Mouse (Mus musculus): ENCODE measurements around the gene Tmem150b. TPM values are rescaled to one million over a fixed set of nuclear protein-coding genes. Genes with fewer than 3 reads are reported as not detected.
A peak's percentile ranks its signal among the peaks of the same experiment; 100 is the strongest.

The Tmem150b gene
- polyA plus RNA-seq, 1 experiment from 2014 or later, result 0.20 TPM

DNA sequence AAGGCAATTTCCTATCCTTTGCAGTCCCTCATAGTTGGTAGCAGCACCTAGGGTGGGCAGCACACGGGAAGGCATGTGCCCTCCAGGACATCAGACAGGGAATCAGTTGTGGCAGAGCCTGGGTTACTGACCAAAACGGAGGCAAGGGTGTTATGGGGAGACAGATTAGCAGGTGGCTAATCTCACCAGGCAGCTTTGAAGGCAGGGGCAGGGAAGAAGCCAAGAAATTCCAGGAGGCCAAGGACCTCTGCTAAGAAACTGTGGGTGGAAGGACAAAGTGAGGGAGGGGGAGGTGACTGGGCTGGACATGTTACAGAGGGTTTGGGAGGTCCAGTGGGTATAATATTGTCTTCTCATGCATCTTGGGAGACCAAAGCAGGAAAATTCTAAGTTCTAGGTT is 18.3 kb upstream of the Tmem150b start:
- peaks cover 52% of the 10 kb centered on the region for H3K36me3 ChIP-seq (replicated peaks)

DNA sequence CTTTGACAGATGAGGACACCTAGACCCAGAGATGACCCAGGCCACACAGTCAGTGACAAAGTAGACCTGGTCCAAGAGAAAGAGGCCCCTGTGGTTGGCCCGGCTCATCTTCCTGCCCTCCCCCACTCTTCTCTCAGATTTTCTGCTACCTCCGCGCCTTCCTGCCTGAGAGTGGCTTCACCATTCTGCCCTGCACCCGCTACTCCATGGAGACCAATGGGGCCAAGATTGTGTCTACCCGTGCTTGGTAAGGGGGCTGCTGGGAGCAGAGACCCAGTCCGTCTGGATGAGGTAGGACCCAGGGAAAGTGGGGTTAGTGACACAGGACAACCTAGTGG is 17.4 kb upstream of the Tmem150b start:
- peaks cover 52% of the 10 kb centered on the region for H3K36me3 ChIP-seq (replicated peaks)
- peaks cover 61% of the 10 kb centered on the region for H3K4me1 ChIP-seq
- no peak for DNase-seq (ENCODE audit: extremely low spot score, low spot score)
- H3K27ac ChIP-seq, result peak overlapping the region; percentile 96
- WGBS, result 94% methylated on average over 6 of the region's 6 CpGs
- H3K9me3 ChIP-seq, result no peaks in the 10 kb centered on the region
- peak overlapping the region; percentile 83; the same call in 1 of the 2 replicates for H3K4me3 ChIP-seq
- no peaks in the 10 kb centered on the region for H3K27me3 ChIP-seq (ENCODE audit: poor library complexity, severe bottlenecking)

More for the DNA sequence above, 18.3 kb upstream of the Tmem150b start:
- H3K4me3 ChIP-seq, result no peak overlapping the region
- peaks cover 60% of the 10 kb centered on the region for H3K4me1 ChIP-seq
- peak overlapping the region; percentile 35; the same call in 1 of the 2 replicates for H3K27ac ChIP-seq
- DNase-seq (ENCODE audit: extremely low spot score, low spot score), result no peak
- 68% methylated on average over 2 of the region's 2 CpGs for WGBS
- no peaks in the 10 kb centered on the region for H3K27me3 ChIP-seq (ENCODE audit: poor library complexity, severe bottlenecking)
- no peaks in the 10 kb centered on the region for H3K9me3 ChIP-seq

DNA sequence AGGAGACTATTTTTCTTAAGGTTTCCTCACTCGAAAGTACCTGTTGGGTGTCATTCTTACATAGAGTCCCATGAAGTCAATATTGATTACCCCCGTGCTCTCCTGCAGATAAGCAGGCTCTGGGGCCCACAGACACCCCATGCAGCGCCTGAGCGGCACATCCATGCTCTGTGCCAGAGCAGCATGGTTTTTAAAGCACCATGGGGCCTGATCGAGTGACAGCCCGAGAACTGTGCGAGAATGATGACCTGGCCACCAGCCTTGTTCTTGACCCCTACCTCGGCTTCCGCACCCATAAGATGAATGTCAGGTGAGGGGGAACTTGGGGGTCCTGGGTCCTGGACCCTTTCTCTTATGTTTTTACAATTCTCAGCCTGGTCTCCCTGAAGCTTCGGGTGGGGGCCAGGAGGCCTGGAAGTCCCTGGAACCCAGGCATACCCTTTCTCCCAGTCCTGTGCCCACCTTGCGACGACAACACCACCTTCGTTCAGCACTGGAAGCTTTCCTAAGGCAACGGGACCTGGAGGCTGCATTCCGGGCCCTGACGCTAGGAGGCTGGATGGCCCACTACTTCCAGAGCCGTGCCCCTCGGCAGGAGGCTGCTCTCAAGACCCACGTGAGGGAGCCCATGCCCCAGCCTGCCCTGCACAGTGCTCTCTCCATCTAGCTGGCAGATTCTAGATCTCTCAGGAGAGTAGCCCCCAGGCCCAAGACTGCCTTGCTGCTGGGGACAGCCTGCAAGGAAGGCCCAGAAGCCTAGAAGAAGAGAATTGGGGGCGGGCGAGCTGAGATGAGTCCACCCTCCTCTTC is 16.8 kb upstream of the Tmem150b start:
- Histone ChIP-seq H3K36me3 (replicated peaks) (peaks cover 49% of the 10 kb centered on the region), H3K4me3 (peak overlapping the region; percentile 83), H3K9me3 (no peaks in the 10 kb centered on the region), H3K27me3 (ENCODE audit: poor library complexity, severe bottlenecking) (no peaks in the 10 kb centered on the region), H3K4me1 (peaks cover 58% of the 10 kb centered on the region), H3K27ac (peak overlapping the region; percentile 96)
- DNase-seq (ENCODE audit: extremely low spot score, low spot score), result no peak
- 77% methylated on average over 21 of the region's 21 CpGs for WGBS

DNA sequence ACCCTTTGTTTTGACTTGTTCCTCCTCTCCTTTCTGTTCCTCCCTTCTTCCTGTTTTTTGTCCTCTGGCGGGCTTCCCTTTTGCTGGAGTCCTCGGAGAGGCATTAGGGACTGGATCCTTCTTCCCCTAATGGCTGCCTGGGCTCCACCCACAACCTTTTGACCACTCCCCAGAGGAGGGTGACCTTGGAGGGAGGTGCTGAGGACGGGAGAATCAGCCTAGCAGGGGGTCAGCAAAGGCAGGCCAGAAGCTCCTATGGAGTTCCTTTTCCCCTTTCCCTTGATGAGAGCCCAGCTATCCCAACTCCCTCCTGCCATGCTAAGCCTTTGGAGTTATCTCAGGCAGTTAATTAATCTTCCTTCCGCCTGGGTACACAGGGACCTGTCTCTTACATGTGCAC is 16.1 kb upstream of the Tmem150b start:
- H3K9me3 ChIP-seq, result no peaks in the 10 kb centered on the region
- peak; percentile 50 for DNase-seq (ENCODE audit: extremely low spot score, low spot score)

DNA sequence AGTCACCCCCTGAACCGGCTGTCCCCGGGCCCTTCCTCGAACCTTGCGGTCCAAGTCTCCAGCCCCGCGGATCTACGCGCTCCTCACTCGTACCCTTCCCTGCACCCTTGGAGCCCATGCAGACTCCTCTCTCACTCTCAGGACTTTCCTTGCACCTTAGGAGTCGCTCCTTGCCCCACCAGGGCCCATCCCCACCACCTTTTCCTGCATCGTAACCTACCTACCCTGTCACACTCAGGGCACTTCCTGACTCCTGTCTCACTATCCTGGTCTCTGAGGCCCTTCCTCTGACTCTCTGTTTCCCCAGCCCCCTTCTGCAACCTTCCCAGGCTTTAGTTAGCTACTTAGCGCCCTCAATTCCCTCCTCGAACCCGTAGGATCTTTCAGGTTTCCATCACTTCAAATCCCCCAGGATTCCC is 15.3 kb upstream of the Tmem150b start:
- no peaks in the 10 kb centered on the region for H3K9me3 ChIP-seq
- no peaks in the 10 kb centered on the region for H3K27me3 ChIP-seq (ENCODE audit: poor library complexity, severe bottlenecking)
- 0% methylated on average over 14 of the region's 14 CpGs for WGBS
- DNase-seq (ENCODE audit: extremely low spot score, low spot score), result no peak
- H3K36me3 ChIP-seq (replicated peaks), result peaks cover 33% of the 10 kb centered on the region
- H3K27ac ChIP-seq, result peak overlapping the region; percentile 96
- H3K4me3 ChIP-seq, result peak overlapping the region; percentile 83
- peaks cover 45% of the 10 kb centered on the region for H3K4me1 ChIP-seq

More for the DNA sequence above, 16.1 kb upstream of the Tmem150b start:
- no peaks in the 10 kb centered on the region for H3K27me3 ChIP-seq (ENCODE audit: poor library complexity, severe bottlenecking)
- H3K36me3 ChIP-seq (replicated peaks), result peaks cover 41% of the 10 kb centered on the region
- 3% methylated on average over 4 of the region's 4 CpGs for WGBS
- H3K4me1 ChIP-seq, result peaks cover 50% of the 10 kb centered on the region
- peak overlapping the region; percentile 83 for H3K4me3 ChIP-seq
- H3K27ac ChIP-seq, result peak overlapping the region; percentile 96

DNA sequence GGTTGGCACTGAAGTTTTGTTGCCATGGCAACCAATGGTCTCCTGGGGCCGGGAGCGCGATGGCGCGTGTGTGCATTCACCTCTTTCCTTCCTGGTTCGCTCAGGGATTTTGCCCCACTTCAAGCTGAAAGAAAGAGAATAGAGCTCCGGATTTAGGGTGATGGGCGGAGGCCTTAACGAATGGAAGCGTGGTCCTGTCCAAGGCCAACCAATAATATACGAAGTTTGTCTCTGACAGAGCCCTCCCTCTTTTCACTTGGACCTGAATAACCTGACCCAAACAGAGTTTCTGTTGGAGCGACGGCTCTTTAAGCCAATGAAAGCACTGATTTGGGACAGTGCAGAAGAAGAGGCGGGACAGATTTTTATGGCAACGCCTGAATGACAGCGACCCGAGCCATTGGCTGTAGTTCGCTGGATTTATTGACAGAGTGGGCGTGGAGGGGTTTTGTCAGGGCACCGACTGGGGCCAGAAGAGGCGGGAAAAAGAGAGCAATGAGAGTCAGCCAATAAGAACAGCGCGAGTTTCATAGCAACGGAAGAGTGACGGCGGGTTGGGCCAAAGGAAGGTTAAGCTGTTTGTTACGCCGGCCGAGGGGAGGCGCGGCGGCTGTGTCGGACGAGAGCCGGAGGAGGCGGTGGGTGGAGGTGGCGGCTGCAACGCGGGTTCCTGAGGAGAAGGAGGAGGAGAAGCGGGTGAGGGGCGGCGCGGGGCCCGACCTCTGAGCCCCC is 14.7 kb upstream of the Tmem150b start, which contains the start of gene Kmt5c:
Gene Kmt5c (plus strand): TSS at position 572 of the 732 bp plus-strand sequence.
- Histone ChIP-seq H3K4me1 (peaks cover 45% of the 10 kb centered on the region), H3K4me3 (peak within 1 kb of the TSS; percentile 83), H3K9me3 (no peaks in the 10 kb centered on the region), H3K27ac (peak within 1 kb of the TSS; percentile 96), H3K36me3 (replicated peaks) (peaks cover 28% of the 10 kb centered on the region), H3K27me3 (ENCODE audit: poor library complexity, severe bottlenecking) (no peaks in the 10 kb centered on the region)
- WGBS, result under 1% methylated on average over 43 of the region's 44 CpGs
- DNase-seq (ENCODE audit: extremely low spot score, low spot score), result peak; percentile 97

DNA sequence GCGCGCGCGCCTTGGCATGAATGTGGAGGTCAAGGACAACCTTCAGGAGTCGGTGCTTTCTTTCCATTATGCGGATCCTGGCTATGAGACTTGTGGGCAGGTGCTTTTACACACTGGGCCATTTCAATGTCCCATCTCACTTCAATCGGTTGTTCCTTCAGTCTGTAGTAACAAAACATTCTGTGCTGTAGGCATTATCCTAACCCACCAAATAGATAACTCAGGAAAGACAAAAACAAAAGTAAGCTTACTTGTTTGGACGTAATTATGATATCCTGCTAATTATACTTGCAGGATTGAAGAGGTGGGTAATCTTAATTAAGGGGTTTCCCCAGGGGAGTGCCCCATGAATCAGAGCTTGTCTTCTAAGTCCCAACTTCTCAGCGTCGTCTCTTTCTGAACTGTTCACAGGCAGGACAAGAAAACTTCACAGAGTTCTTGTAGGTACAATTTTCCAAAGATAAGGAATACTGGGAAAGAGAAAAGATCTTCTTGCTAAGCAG is 14.0 kb upstream of the Tmem150b start:
- no peak for DNase-seq (ENCODE audit: extremely low spot score, low spot score)
- no peaks in the 10 kb centered on the region for H3K9me3 ChIP-seq
- H3K4me1 ChIP-seq, result peaks cover 45% of the 10 kb centered on the region
- H3K4me3 ChIP-seq, result peak overlapping the region; percentile 83
- H3K36me3 ChIP-seq (replicated peaks), result peaks cover 22% of the 10 kb centered on the region
- no peaks in the 10 kb centered on the region for H3K27me3 ChIP-seq (ENCODE audit: poor library complexity, severe bottlenecking)
- 44% methylated on average over 10 of the region's 10 CpGs for WGBS
- peak overlapping the region; percentile 96 for H3K27ac ChIP-seq

DNA sequence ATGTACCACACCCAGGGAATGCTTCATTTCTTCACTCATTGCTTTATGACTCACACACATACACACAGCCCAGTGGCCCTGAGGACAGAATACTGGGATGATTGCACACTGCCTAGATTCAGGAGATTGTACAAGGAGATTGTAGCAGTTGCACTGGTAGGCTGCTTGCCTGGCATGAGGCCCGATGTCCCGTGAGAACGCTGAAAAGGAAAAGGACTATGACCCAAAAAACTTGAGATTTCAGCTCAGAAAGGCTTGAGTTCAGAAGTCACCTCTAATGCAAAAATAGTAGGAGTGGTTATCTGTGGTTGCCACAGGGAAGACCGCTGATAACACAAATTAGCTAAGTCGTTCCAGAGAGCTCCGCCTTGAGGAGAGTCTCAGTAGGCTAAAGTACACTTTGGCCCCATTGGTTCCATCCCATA is 7.9 kb upstream of the Tmem150b start:
- no peak for DNase-seq (ENCODE audit: extremely low spot score, low spot score)
- H3K27ac ChIP-seq, result no peak overlapping the region
- 0 out of 2 replicates have a peak, but pooled peaks cover 6% of the 10 kb centered on the region for H3K27me3 ChIP-seq (ENCODE audit: poor library complexity, severe bottlenecking)
- H3K36me3 ChIP-seq (replicated peaks), result no peaks in the 10 kb centered on the region
- 71% methylated on average over 6 of the region's 6 CpGs for WGBS
- H3K4me3 ChIP-seq, result no peak overlapping the region
- H3K9me3 ChIP-seq, result no peaks in the 10 kb centered on the region
- no peaks in the 10 kb centered on the region for H3K4me1 ChIP-seq

DNA sequence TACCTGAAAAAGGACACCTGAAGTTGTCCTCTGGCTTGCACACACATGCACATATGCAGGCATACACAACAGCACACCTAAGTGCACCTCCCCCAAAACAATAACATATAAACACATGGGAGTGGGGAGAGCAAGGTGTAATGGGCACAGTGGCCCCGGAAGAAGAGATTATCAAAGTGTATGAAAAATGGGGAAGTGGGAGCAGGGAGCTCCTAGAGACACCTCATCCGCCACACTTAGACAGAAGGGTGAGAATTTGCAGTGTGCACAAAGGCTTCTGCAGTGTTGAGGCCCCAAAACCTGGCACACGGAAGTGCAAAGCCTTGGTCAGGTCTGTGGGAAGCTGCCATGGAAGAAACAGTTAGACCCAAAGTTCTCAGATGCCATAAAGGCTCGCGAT is 6.0 kb upstream of the Tmem150b start:
- WGBS, result 83% methylated on average over 5 of the region's 5 CpGs
- no peak for DNase-seq (ENCODE audit: extremely low spot score, low spot score)
- no peaks in the 10 kb centered on the region for H3K4me1 ChIP-seq
- H3K27me3 ChIP-seq (ENCODE audit: poor library complexity, severe bottlenecking), result 0 out of 2 replicates have a peak, but pooled peaks cover 6% of the 10 kb centered on the region
- H3K4me3 ChIP-seq, result no peak overlapping the region
- no peaks in the 10 kb centered on the region for H3K9me3 ChIP-seq
- H3K36me3 ChIP-seq (replicated peaks), result no peaks in the 10 kb centered on the region
- H3K27ac ChIP-seq, result no peak overlapping the region

DNA sequence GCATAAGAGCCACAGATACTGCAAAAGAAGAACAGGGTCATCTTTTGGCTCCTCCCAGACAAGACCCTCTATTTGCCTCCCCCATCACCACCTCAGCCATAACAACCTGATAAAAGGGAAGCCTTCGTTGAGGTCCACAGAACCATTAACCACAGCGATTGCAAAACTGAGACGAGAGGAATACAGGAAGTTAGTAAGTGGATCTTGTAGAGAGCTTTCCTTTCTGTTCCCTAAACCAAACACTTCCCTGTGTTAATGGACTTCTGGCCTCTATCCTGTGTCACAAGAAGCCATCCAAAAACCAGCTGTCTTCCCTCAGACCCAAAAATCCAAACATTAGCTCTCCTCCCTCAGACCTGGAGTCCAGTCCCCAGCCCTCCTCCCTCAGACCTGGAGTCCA is 690 bp downstream of the Tmem150b start:
- Histone ChIP-seq H3K27ac (no peak overlapping the region), H3K27me3 (ENCODE audit: poor library complexity, severe bottlenecking) (no peaks in the 10 kb centered on the region), H3K36me3 (replicated peaks) (no peaks in the 10 kb centered on the region), H3K4me1 (peaks cover 4% of the 10 kb centered on the region; the same call in 1 of the 2 replicates), H3K4me3 (no peak overlapping the region), H3K9me3 (no peaks in the 10 kb centered on the region)
- 87% methylated on average over 3 of the region's 3 CpGs for WGBS
- DNase-seq (ENCODE audit: extremely low spot score, low spot score), result no peak

DNA sequence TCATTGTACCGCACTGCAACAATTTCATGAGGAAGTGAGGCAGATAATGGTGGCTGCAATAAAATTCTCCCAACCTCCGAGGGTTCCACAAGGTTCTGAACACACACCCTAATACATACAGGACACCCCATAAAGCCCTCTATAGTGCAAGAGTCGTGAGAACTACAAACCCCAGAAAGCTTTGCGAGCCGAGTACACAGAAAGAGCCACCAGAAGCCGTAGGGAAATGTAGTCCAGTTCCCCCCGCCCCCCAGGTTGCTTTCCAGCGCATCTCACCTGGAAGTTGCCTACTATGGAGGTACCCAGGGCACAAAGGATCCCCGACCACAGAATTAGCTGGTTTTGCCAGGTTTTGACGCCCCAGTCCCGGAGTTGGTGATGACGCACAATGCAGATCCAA is 1.5 kb downstream of the Tmem150b start:
- Histone ChIP-seq H3K27ac (0 out of 2 replicates have a peak overlapping the region, but pooled peaks have one; percentile 35), H3K9me3 (no peaks in the 10 kb centered on the region), H3K27me3 (ENCODE audit: poor library complexity, severe bottlenecking) (no peaks in the 10 kb centered on the region), H3K4me1 (peaks cover 4% of the 10 kb centered on the region; the same call in 1 of the 2 replicates), H3K36me3 (replicated peaks) (no peaks in the 10 kb centered on the region), H3K4me3 (peak overlapping the region; percentile 43)
- 44% methylated on average over 12 of the region's 12 CpGs for WGBS
- DNase-seq (ENCODE audit: extremely low spot score, low spot score), result no peak

DNA sequence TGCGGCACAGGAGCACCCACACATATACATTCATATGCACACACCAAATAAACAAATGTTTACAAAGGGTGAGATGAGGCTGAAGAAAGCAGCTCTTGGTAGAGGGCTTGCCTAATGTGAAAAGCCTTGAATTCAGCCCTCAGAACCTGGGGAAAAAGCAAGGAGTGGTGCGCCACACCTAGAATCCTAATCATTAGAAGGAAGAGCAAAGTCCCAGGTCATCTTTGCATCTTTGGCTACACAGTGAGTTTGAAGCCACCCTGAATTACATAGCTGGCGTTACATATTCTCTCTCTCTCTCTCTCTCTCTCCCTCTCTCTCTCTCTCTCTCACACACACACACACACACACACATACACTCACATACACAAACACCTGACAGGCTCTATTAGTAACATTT is 5.8 kb downstream of the Tmem150b start:
- H3K4me1 ChIP-seq, result peaks cover 4% of the 10 kb centered on the region; the same call in 1 of the 2 replicates
- peaks cover 35% of the 10 kb centered on the region for H3K36me3 ChIP-seq (replicated peaks)
- no peak overlapping the region for H3K27ac ChIP-seq
- H3K4me3 ChIP-seq, result no peak overlapping the region
- DNase-seq (ENCODE audit: extremely low spot score, low spot score), result no peak
- H3K9me3 ChIP-seq, result no peaks in the 10 kb centered on the region
- no peaks in the 10 kb centered on the region for H3K27me3 ChIP-seq (ENCODE audit: poor library complexity, severe bottlenecking)
- 98% methylated on average over 3 of the region's 3 CpGs for WGBS

All from forebrain, embryonic 10.5 days (tissue).